8 mouse cellular contexts compared by ENCODE assay signal in the genomic region with DNA sequence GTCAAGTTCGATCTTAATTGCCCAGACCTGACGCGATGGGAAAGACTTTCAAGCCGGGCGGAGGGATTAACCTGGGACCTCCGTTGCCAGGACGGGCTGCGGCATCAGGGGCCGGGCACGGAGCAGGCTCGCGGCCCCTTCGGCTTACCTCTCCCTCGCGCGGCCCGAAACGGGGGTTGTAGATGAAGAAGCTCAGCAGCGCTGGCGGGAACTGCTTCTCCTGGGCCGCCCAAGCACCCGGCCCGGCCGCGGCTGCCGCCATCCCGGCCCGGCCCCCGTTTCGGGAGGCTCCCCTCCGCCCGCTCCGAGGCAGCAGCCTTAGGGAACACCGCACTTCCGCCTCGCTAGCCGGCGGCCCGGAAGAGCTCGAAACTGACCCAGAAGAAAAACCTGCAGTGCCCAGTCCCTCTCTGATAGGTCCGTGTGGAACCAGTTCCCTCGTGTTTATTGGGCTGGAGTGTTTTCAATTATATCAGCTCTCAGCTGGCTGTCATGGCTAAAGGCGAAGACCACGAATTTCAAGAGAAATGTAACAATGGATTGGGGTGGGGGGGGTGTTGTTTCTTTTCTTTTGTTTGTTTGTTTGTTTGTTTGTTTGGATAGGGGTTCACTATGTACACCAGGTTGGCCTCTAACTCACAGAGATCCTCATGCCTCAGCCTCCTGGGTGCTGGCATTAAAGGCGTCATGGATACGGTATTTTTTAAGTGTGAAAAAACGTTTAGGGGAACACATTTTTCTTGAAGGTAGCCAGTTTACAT. TPM values are rescaled to one million over a fixed set of nuclear protein-coding genes. Genes with fewer than 3 reads are reported as not detected.
DNase-seq lines count a peak whose midpoint lies in the region; ATAC-seq and TF ChIP-seq lines count a peak whose summit lies in the region.

A gene (minus strand): TSS at position 327 of the 761 bp plus-strand sequence.

- H3K36me3 ChIP-seq in forebrain, embryonic 10.5 days (replicated peaks): peaks cover 29% of the 10 kb centered on the region
- H3K36me3 ChIP-seq in heart, embryonic 15.5 days: peaks cover 26% of the 10 kb centered on the region
- peaks cover 17% of the 10 kb centered on the region for H3K36me3 ChIP-seq in liver, embryonic 14.5 days (replicated peaks; ENCODE audit: control insufficient read depth, insufficient read depth, low read depth)
- 0 out of 2 replicates have a peak, but pooled peaks cover 2% of the 10 kb centered on the region for H3K36me3 ChIP-seq in neural tube, embryonic 11.5 days (ENCODE audit: control insufficient read depth, insufficient read depth, low read length)
- peaks cover 15% of the 10 kb centered on the region; the same call in 1 of the 2 replicates for H3K36me3 ChIP-seq in stomach, postnatal 0 days (ENCODE audit: control insufficient read depth, insufficient read depth, low read length)

- TF ChIP-seq EP300 in liver, embryonic 14.5 days (IDR thresholded peaks at IDR 0.05; ENCODE audit: low read depth): no peak
- TF ChIP-seq EP300 in stomach, postnatal 0 days (optimal IDR thresholded peaks at IDR 0.05): no peak

- H3K27me3 ChIP-seq in forebrain, embryonic 10.5 days (ENCODE audit: poor library complexity, severe bottlenecking): no peaks in the 10 kb centered on the region
- H3K27me3 ChIP-seq in heart, embryonic 15.5 days: no peaks in the 10 kb centered on the region
- H3K27me3 ChIP-seq in liver, embryonic 14.5 days (ENCODE audit: control insufficient read depth, insufficient read depth, low read length): no peaks in the 10 kb centered on the region
- H3K27me3 ChIP-seq in neural tube, embryonic 11.5 days (ENCODE audit: control insufficient read depth, insufficient read depth, low read length): no peaks in the 10 kb centered on the region
- no peaks in the 10 kb centered on the region for H3K27me3 ChIP-seq in stomach, postnatal 0 days (ENCODE audit: control insufficient read depth, insufficient read depth, low read length)

- peak; percentile 95 for ATAC-seq in heart, embryonic 15.5 days (replicated peaks; ENCODE audit: insufficient number of reproducible peaks, insufficient read depth, low FRiP score, low read depth)
- peak; percentile 99 for ATAC-seq in liver, embryonic 14.5 days (ENCODE audit: insufficient read depth)
- ATAC-seq in neural tube, embryonic 11.5 days (ENCODE audit: insufficient read depth, low FRiP score, low TSS enrichment): peak; percentile 95
- peak; percentile 99 for ATAC-seq in stomach, postnatal 0 days (ENCODE audit: low FRiP score, low TSS enrichment)

- peak within 1 kb of the TSS; percentile 82 for H3K4me3 ChIP-seq in forebrain, embryonic 10.5 days
- peak within 1 kb of the TSS; percentile 94 for H3K4me3 ChIP-seq in heart, embryonic 15.5 days
- peak within 1 kb of the TSS; percentile 93 to 99 for H3K4me3 ChIP-seq in liver, embryonic 14.5 days (ENCODE audit: insufficient read depth in 1 of 2, low read depth in 2 of 2, low read length in 2 of 2)
- H3K4me3 ChIP-seq in neural tube, embryonic 11.5 days (ENCODE audit: low read depth, low read length): peak within 1 kb of the TSS; percentile 70
- peak within 1 kb of the TSS; percentile 99 for H3K4me3 ChIP-seq in stomach, postnatal 0 days (ENCODE audit: low read depth, low read length)

- peaks cover 5% of the 10 kb centered on the region for H3K4me1 ChIP-seq in forebrain, embryonic 10.5 days
- peaks cover 7% of the 10 kb centered on the region for H3K4me1 ChIP-seq in heart, embryonic 15.5 days (replicated peaks)
- H3K4me1 ChIP-seq in liver, embryonic 14.5 days (replicated peaks; ENCODE audit: control insufficient read depth in 2 of 2, insufficient read depth in 2 of 2, low read length in 1 of 2): peaks cover 9 to 14% of the 10 kb centered on the region in 2 experiments
- H3K4me1 ChIP-seq in neural tube, embryonic 11.5 days (ENCODE audit: control insufficient read depth, insufficient read depth, low read length): no peaks in the 10 kb centered on the region
- H3K4me1 ChIP-seq in stomach, postnatal 0 days (replicated peaks; ENCODE audit: control insufficient read depth, insufficient read depth): no peaks in the 10 kb centered on the region

- peak within 1 kb of the TSS; percentile 58 for H3K4me2 ChIP-seq in heart, embryonic 15.5 days
- peak within 1 kb of the TSS; percentile 78 for H3K4me2 ChIP-seq in liver, embryonic 14.5 days (ENCODE audit: low read depth)
- peak within 1 kb of the TSS; percentile 51 for H3K4me2 ChIP-seq in neural tube, embryonic 11.5 days (ENCODE audit: low read depth)
- peak within 1 kb of the TSS; percentile 55 for H3K4me2 ChIP-seq in stomach, postnatal 0 days (replicated peaks; ENCODE audit: low read depth)

- DNase-seq in CD8-positive naive resting alpha-beta T cell, adult 2 months (ENCODE audit: low read depth in 2 of 2, low spot score in 2 of 2): peak; percentile 57
- DNase-seq in c-Kit-positive CD71-negative TER-119-negative erythroid progenitor cells, embryonic 14.5 days (ENCODE audit: low read depth): peak; percentile 79
- DNase-seq in forebrain, embryonic 10.5 days (ENCODE audit: extremely low spot score, low spot score): peak; percentile 84
- DNase-seq in kidney, postnatal 25 days: peak; percentile 76 to 90
- peak; percentile 80 to 84 (median 84) for DNase-seq in liver, embryonic 14.5 days (ENCODE audit: low read depth in 3 of 3, low spot score in 3 of 3)
- DNase-seq in neural tube, embryonic 11.5 days (ENCODE audit: low spot score): peak; percentile 89
- peak; percentile 86 for DNase-seq in stomach, postnatal 0 days (ENCODE audit: low spot score)

- no peaks in the 10 kb centered on the region for H3K9me3 ChIP-seq in forebrain, embryonic 10.5 days
- H3K9me3 ChIP-seq in heart, embryonic 15.5 days (replicated peaks): no peaks in the 10 kb centered on the region
- no peaks in the 10 kb centered on the region for H3K9me3 ChIP-seq in liver, embryonic 14.5 days (ENCODE audit: control insufficient read depth, low read length)
- H3K9me3 ChIP-seq in neural tube, embryonic 11.5 days (ENCODE audit: control insufficient read depth, low read length): no peaks in the 10 kb centered on the region
- H3K9me3 ChIP-seq in stomach, postnatal 0 days (ENCODE audit: control insufficient read depth, low read length): no peaks in the 10 kb centered on the region

- H3K9ac ChIP-seq in heart, embryonic 15.5 days: peak within 1 kb of the TSS; percentile 93
- H3K9ac ChIP-seq in liver, embryonic 14.5 days (replicated peaks): peak within 1 kb of the TSS; percentile 97
- H3K9ac ChIP-seq in neural tube, embryonic 11.5 days (ENCODE audit: low read length): peak within 1 kb of the TSS; percentile 81
- H3K9ac ChIP-seq in stomach, postnatal 0 days (ENCODE audit: low read length): peak within 1 kb of the TSS; percentile 94

- no peak for TF ChIP-seq CTCF in liver, embryonic 14.5 days (IDR thresholded peaks at IDR 0.05; ENCODE audit: low read depth)
- TF ChIP-seq CTCF in stomach, postnatal 0 days (IDR thresholded peaks at IDR 0.05; ENCODE audit: low read depth): no peak

- peak within 1 kb of the TSS; percentile 92 for H3K27ac ChIP-seq in forebrain, embryonic 10.5 days
- H3K27ac ChIP-seq in heart, embryonic 15.5 days: peak within 1 kb of the TSS; percentile 86
- peak within 1 kb of the TSS; percentile 84 for H3K27ac ChIP-seq in liver, embryonic 14.5 days
- peak within 1 kb of the TSS; percentile 11; the same call in 1 of the 2 replicates for H3K27ac ChIP-seq in neural tube, embryonic 11.5 days (ENCODE audit: low read depth, low read length)
- peak within 1 kb of the TSS; percentile 93 for H3K27ac ChIP-seq in stomach, postnatal 0 days (replicated peaks)

- WGBS in forebrain, embryonic 10.5 days: 4% methylated on average over 47 of the region's 47 CpGs
- WGBS in heart, embryonic 15.5 days: 2% methylated on average over 47 of the region's 47 CpGs
- 2% methylated on average over 47 of the region's 47 CpGs for WGBS in liver, embryonic 14.5 days (ENCODE audit: insufficient replicate concordance)
- WGBS in neural tube, embryonic 11.5 days: 4% methylated on average over 46 of the region's 47 CpGs
- WGBS in stomach, postnatal 0 days: 3% methylated on average over 47 of the region's 47 CpGs

RNA-seq across cellular contexts. Expression of the gene that starts here (rescaled TPM):
- polyA plus RNA-seq in forebrain, embryonic 10.5 days (2016; fragmentation: Nextera tagmentation; extraction: Ambion mirVana): 104 and 107 TPM in 2 replicates
- 46.1 and 48.8 TPM in 2 replicates for polyA plus RNA-seq in heart, embryonic 15.5 days (2015; fragmentation: Nextera tagmentation; extraction: Ambion mirVana)
- 12.8 and 21.9 TPM in 2 replicates for polyA plus RNA-seq in liver, embryonic 14.5 days (2012; rRNA removed)
- polyA plus RNA-seq in liver, embryonic 14.5 days (2014; fragmentation: Nextera tagmentation; extraction: Ambion mirVana): 46.8 and 47.1 TPM in 2 replicates
- 121 and 123 TPM in 2 replicates for polyA plus RNA-seq in neural tube, embryonic 11.5 days (2014; fragmentation: Nextera tagmentation; extraction: Ambion mirVana)
- 57.1 and 59.6 TPM in 2 replicates for polyA plus RNA-seq in stomach, postnatal 0 days (2015; fragmentation: Nextera tagmentation; extraction: Ambion mirVana)

Comparison
In these comparisons a context has a peak if more than half of its experiments do, and no peak if none do; other contexts are left out.
1. Peak in every context shown above with its lines: DNase-seq, ATAC-seq, H3K4me3 ChIP-seq and H3K27ac ChIP-seq.
2. H3K27ac ChIP-seq: peak in every context shown above with its lines; median percentile 93 in stomach, postnatal 0 days; 92 in forebrain, embryonic 10.5 days; 86 in heart, embryonic 15.5 days; 84 in liver, embryonic 14.5 days; 11 in neural tube, embryonic 11.5 days.